Mouse (Mus musculus) spleen, postnatal 4 days (tissue): ENCODE results near the gene Slc25a44.

Experiments
- DNase-seq, 2 experiments: peaks; one replicate each; pipeline ENCODE4 v3.0.0; 2022; ENCODE audit warnings: low spot score in 2 of 2

Gene Slc25a44

GRCm38 (mm10) chr3:88424605-88425329 lies at the start of gene Slc25a44:
Gene Slc25a44, minus strand, starts transcription at chr3:88425139.
- peak; percentile 93 for DNase-seq

GRCm38 (mm10) chr3:88473571-88473970 lies 48.6 kb upstream of the Slc25a44 start:
- no peak for DNase-seq

- DNase-seq = no peak
These were observed 48.1 kb upstream of the Slc25a44 start for GRCm38 (mm10) chr3:88473020-88473419.

GRCm38 (mm10) chr3:88470943-88471479 lies 46.1 kb upstream of the Slc25a44 start:
- no peak for DNase-seq

- no peak for DNase-seq
These were observed 44.5 kb upstream of the Slc25a44 start for GRCm38 (mm10) chr3:88469466-88469865.

- peak; percentile 89 to 99 for DNase-seq
These were observed 42.3 kb upstream of the Slc25a44 start for GRCm38 (mm10) chr3:88467116-88467824.

DNA sequence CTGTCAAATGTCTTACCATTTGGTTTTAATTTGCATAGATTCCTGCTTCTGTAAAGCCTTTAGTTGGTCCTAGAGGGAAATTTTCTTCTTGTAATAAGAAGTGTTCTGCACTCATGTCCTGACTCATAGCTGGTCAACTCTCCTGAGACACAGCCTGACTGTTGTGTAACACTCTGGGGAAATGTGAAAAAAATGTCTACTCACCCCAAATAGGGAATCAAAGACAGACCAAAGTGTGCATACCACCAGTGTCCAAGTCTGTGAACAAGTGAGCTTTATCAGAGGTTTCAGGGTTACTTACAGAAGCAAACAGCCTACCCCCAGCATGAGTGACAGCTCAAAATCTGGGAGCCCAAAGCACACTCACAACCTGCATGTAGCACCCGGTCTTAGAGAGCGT lies 40.2 kb upstream of the Slc25a44 start:
- DNase-seq = no peak

- no peak for DNase-seq
These were observed 39.5 kb upstream of the Slc25a44 start for GRCm38 (mm10) chr3:88464425-88464824.

- DNase-seq = peak in 1 of 2 experiments; percentile 59
These were observed 36.2 kb upstream of the Slc25a44 start, which contains the start of gene Sema4a for GRCm38 (mm10) chr3:88460983-88461696. Gene Sema4a, minus strand, starts transcription at chr3:88461182.

DNA sequence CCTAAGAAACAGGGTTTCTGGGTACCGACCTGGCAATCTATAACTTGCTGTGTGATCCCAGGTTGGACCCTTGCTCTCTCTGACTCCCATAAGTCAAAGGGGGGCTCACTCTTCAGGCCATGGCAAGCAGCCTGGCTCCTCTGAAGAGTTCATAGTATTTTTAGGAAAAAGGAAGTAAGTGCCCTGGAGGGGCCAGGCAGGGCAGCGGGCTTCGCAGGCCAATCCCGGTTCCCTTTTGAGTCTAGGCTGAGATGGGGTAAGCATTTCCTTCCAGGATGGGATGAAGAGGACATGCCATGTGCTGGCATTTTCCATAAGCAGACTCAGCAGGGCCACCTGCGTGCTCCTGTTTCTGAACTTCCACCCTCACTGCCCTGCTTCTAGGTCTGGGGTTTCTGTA lies 35.1 kb upstream of the Slc25a44 start:
- DNase-seq = peak in 1 of 2 experiments; percentile 56

GRCm38 (mm10) chr3:88458778-88459219 lies 33.9 kb upstream of the Slc25a44 start:
- peak in 1 of 2 experiments; percentile 57 for DNase-seq

DNA sequence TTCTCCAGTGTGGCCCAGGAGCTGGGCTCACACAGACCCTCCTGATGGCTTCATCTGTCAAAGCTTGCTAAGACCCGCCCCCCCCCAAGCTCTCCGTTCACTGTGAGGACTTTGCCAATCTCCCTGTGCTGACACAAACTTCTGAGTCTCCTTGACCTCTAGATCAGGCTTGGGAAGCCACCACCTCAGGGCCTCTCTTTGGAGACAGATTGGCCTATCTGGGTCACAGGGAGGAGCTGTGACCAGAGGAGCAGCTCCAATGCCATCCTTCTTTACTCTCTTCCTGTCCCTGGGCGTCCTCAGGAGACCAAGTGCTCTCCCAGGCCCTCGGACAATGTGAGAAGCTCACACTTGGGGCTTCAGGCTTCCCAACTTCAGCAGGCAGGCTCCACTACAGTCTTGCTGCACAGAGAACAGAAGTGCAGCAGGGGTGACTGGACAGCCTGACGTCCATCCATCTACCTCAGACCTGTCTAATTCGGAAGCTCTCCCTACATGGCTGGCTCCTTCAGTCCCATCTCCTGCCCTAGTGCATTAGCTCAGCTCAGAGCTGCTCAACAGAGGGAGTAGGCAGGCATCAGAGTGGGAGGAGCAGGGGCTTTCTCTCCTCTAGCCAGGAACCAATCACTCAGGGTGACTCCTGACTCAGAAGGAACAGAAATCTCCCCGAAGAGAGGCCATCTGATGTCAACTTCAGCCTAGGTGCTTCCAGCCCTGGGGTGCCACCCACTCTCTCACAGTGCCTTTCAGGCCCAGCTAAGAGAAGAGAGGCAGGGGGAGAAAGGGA lies 32.0 kb upstream of the Slc25a44 start:
- DNase-seq = peak in 1 of 2 experiments; percentile 55

DNA sequence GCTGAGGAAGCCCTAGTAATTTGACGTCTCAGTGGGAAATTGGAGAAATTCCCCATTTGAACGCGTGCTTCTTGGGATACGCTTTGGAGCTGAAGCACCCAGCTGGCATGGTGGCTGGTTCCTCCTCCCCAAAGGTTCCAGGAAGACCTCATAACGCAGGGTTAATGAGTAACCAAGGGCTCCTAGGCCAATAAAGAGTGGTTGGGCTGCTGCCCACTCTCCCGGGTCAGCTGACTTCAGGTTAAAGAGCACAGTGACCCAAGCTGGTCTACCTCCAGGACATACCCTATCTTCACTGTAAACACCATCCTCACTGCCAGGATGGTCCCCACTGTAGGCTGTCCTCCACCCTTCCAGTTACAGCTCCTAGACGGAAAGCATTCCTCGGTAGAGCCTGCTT lies 31.4 kb upstream of the Slc25a44 start:
- DNase-seq = peak in 1 of 2 experiments; percentile 58

- DNase-seq = peak in 1 of 2 experiments; percentile 64
These were observed 30.8 kb upstream of the Slc25a44 start for GRCm38 (mm10) chr3:88455588-88456264.

GRCm38 (mm10) chr3:88454762-88455587 lies 30.0 kb upstream of the Slc25a44 start:
- DNase-seq = peak in 1 of 2 experiments; percentile 63

DNA sequence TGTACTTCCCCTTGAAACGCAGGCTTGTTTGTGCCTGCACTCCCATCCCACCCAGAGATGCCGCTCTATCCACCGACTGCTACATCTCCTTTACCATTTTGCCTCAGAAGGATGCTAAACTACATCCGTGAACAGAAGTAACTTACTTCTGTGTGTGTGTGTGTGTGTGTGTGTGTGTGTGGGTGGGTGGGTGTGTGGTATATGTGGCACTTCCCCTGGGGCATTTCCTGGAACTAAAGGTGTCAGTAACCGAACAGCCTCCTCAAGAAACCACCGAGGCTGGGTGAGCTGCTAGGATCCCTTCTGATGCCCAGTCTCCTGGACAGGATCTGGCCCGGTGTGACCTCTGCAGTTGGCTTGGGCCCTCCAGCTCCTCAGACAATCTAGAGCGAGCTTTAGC lies 29.0 kb upstream of the Slc25a44 start:
- DNase-seq = peak in 1 of 2 experiments; percentile 58

DNA sequence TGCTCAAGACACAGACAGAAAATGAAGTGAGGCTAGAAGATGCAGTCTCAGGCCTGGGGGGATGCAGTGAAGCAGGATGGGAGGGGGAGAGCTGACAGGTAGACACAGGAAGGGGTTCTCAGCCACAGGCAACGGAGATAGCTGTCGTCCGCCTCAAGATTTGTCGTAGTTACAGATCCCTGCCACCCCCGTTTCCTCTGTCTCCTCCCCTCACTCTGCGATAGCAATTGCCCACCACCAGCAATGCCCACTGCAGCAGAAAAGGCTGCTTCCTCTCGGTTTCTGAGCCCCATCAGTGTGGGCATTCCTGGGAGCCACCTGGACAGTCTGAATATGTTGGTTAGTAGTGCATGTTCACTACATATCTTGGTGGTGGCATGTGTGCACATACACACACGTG lies 28.4 kb upstream of the Slc25a44 start:
- no peak for DNase-seq

GRCm38 (mm10) chr3:88452716-88453115 lies 27.8 kb upstream of the Slc25a44 start:
- DNase-seq = no peak

DNA sequence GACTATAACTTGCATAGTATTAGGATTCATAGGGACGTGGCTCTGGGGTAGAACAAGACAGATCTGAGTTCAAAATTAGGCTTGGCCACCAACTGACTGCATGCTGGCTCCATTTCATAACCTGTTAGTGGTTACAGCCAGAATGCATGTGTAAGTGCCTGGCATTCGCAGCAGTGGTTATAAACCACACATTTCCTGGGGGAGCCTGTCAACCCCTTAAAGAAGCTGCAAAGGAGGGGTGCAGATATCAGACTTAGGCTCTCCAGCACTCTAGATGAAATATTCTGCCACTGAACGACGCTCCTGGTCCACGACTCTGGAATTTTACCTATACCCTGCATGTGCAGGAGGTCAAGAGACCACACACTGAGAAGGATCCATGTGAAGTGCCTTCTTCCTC lies 27.3 kb upstream of the Slc25a44 start:
- DNase-seq = no peak
